Mouse (Mus musculus) heart, embryonic 15.5 days (tissue): ENCODE results near the gene Cdc42bpa. TPM values are rescaled to one million over a fixed set of nuclear protein-coding genes. Genes with fewer than 3 reads are reported as not detected.

Experiments
- ATAC-seq: fragments of 200-750 bp; cut with Nextera tagmentation; replicated peaks from 2 replicates; pipeline ENCODE4 v1.8.0; 2017; ENCODE audit warnings: low read depth, moderate TSS enrichment; ENCODE audit not compliant: insufficient number of reproducible peaks, insufficient read depth, low FRiP score
- H3K27ac ChIP-seq: fragments of 300-500 bp; sonication (generic); 2 replicates; pipeline ENCODE4 v1.5.1; 2015; ENCODE audit warnings: mild to moderate bottlenecking, inconsistent platforms
- H3K27me3 ChIP-seq: fragments of 300-500 bp; sonication (generic); 2 replicates; pipeline ENCODE4 v1.6.1; 2015; ENCODE audit warnings: inconsistent platforms
- H3K36me3 ChIP-seq: fragments of 300-500 bp; sonication (generic); 2 replicates; pipeline ENCODE4 v1.6.1; 2015; ENCODE audit warnings: mild to moderate bottlenecking, inconsistent platforms
- H3K4me1 ChIP-seq: fragments of 300-500 bp; sonication (generic); replicated peaks from 2 replicates; pipeline ENCODE4 v1.6.1; 2015; ENCODE audit warnings: inconsistent platforms
- H3K4me2 ChIP-seq: fragments of 300-500 bp; sonication (generic); 2 replicates; pipeline ENCODE4 v1.6.1; 2015; ENCODE audit warnings: inconsistent platforms, mild to moderate bottlenecking, moderate library complexity
- H3K4me3 ChIP-seq: fragments of 300-500 bp; sonication (generic); 2 replicates; pipeline ENCODE4 v1.5.1; 2015; ENCODE audit warnings: mild to moderate bottlenecking, inconsistent platforms
- H3K9ac ChIP-seq: fragments of 300-500 bp; sonication (generic); 2 replicates; pipeline ENCODE4 v1.6.1; 2015; ENCODE audit warnings: mild to moderate bottlenecking, inconsistent platforms
- H3K9me3 ChIP-seq: fragments of 300-500 bp; sonication (generic); replicated peaks from 2 replicates; pipeline ENCODE4 v1.6.1; 2016; ENCODE audit warnings: inconsistent platforms
- WGBS: fragments of 180-500 bp; shearing (Covaris S2); methylation state at CpG from one replicate; pipeline ENCODE4 v1.1.7; 2015; ENCODE audit warnings: mixed read lengths; 5-methylcytosine and 5-hydroxymethylcytosine counted together
- polyA plus RNA-seq: library from polyadenylated mRNA; unstranded; fragments of >200 nt; fragmentation: Nextera tagmentation; extraction: Ambion mirVana; gene quantifications from 2 replicates; pipeline ENCODE4 v1.2.1, GENCODE M21; 2015

Cdc42bpa gene
- polyA plus RNA-seq, 1 experiment from 2014 or later: 11.4 TPM

DNA sequence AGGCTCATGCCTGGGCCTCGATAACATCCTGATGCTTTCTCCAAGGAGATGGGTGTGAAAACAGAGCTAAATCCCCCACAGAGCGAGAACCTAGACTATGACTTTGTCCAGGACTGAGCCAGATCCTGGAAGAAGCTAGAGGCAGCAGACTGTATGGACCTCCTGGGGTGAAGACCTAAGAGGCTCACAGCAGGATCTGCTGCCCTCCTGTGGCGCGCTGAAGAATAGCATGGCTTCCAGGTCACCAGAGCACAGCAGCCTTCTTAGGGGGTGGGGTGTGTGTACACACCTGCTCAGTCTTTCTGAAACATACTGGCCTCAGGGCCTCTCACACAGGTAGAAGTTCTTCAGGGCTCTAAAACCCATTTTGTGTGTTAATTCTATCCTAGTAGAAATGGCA lies 254.8 kb downstream of the Cdc42bpa start:
- ATAC-seq: no peak
- Histone ChIP-seq H3K27me3 (no peaks in the 10 kb centered on the region), H3K9ac (no peak overlapping the region), H3K27ac (no peak overlapping the region), H3K36me3 (no peaks in the 10 kb centered on the region), H3K4me1 (peaks cover 6% of the 10 kb centered on the region), H3K4me3 (no peak overlapping the region), H3K9me3 (no peaks in the 10 kb centered on the region), H3K4me2 (no peak overlapping the region)
- WGBS: 20% methylated on average over 4 of the region's 4 CpGs

Other genes with a start within 250 kb of the Cdc42bpa start
- 0.06 and 0.08 TPM in 2 replicates for gene Kif28, start 215.2 kb upstream of the Cdc42bpa start, polyA plus RNA-seq
- 0.22 TPM in 1 of 2 replicates, not detected in the other for gene Gm10518, start 157.1 kb upstream of the Cdc42bpa start, polyA plus RNA-seq
- gene Ahctf1, start 156.8 kb upstream of the Cdc42bpa start, polyA plus RNA-seq: 12.2 and 17.2 TPM in 2 replicates
- 55.3 and 66.7 TPM in 2 replicates for gene Coq8a, start 239.1 kb downstream of the Cdc42bpa start, polyA plus RNA-seq